Mouse (Mus musculus): ENCODE measurements around the gene Lmcd1.

The Lmcd1 gene

GRCm38 (mm10) chr6:112287671-112288070, 14.1 kb downstream of the Lmcd1 start:
- DNase-seq (ENCODE audit: low spot score), result no peak

DNA sequence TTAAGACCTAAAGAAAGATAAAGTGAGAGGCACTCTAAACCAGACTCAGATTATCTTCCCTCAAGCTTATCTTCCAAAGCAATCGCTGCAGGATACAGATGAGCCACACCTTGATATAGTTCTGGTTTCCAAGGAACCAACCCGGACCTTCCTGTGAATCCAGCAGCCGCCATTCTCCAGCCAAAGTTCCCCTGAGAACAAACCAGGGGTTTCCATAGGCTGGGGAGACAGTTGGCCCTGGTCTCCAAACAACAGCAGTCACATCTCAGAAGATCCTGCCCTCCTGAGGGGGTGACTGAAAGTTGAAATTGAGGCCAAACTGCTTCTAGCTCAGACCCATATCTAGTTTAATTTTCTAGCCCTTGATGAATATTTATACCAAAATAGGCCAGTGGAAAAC, 14.7 kb downstream of the Lmcd1 start:
- no peak for DNase-seq (ENCODE audit: low spot score)

DNA sequence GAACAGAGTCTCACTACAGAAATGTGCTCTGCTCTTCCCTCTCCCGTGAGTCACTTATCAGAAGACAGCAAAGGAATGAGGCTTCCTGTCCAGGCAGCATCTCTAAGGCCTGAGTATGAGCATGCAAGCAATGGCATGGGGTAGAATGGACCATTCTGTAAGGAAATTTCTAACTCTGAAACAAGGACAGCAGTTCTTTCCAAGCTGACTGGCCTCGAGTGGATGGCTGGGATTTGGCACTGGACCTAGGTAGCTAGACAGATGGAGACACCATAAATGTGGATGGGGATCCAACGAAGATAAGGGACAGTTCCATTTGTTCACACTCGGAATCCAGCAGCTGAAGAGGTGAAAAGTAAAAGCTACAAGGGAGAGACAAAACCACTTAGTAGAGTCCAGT, 17.6 kb downstream of the Lmcd1 start:
- no peak for DNase-seq (ENCODE audit: low spot score)

DNA sequence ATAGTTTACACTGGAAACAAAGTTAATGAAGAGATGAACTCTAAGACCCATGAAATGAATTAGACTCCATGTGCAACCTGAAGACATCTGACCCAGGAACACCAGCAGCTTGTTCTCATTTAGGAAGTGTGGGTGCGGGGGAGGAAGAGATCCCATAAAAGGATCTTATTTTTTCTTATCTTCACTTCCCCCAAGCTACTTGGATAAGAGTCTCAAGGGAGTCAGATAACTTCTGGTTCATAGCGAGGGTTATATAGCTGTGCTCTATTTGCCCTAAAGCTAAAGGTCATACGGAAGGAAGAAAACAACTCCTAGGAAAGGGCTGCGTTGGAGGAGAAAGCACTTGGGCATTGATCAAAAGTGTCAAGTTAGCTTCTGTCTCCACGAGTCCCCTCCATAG, 19.8 kb downstream of the Lmcd1 start:
- no peak for DNase-seq (ENCODE audit: low spot score)

DNA sequence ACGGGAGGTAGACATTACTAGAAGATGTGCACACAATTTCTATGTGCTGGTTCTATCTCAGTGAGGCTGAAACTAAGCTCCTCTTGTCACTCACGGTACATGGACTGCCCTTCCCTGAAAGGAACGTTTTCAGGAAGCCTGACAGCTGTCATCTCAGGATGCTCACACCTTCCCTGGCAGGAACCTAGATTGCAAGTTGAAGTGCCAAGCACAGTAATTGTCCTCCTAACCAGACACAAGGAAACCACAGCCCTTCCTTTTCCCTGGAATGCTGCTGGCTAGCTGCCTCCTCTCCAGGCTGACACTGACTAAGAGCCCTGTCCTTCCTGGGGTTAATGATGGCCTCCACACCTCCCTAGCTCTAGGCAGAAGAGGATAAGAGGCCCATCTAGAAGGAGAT, 21.7 kb downstream of the Lmcd1 start:
- no peak for DNase-seq (ENCODE audit: low spot score)

DNA sequence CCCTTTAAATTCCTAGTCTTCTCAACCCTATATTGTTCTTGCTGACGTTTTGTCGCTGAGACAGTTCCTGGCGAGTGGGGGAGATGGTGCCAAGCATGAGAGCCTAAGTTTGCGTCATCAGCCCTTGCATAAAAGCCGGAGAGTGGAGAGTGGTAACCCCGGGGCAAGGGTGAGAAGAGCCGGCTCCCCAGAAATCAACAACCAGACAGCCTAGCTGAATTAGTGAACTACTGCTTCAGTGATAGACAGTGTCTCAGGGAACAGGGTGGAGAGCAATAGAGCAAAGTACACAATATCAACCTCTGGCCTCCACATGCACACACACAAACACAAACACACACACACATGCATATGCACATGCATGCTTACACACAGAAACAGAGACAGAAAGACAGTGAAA, 26.6 kb downstream of the Lmcd1 start:
- DNase-seq (ENCODE audit: low spot score), result no peak

- no peak for DNase-seq (ENCODE audit: low spot score)
Measured at GRCm38 (mm10) chr6:112300633-112301032, 27.1 kb downstream of the Lmcd1 start.

DNA sequence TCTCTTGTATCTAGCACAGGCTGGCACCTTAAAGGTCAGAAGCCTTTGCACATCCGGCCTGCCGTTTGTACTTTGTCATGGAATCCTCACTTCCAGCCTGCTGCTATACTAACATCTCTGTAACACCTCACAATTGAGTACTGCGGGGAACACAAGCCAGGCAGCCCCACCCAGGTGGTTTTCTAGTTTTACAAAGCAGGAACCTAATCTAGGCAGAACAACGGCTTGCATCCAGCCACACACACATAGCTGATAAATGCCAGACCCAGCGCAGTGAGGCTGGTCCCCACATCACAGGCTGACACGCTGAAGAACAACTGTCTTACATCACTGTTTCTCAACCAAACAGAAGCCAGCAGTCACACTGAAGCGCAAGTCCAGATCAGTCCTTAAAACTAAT, 28.7 kb downstream of the Lmcd1 start:
- no peak for DNase-seq (ENCODE audit: low spot score)

DNA sequence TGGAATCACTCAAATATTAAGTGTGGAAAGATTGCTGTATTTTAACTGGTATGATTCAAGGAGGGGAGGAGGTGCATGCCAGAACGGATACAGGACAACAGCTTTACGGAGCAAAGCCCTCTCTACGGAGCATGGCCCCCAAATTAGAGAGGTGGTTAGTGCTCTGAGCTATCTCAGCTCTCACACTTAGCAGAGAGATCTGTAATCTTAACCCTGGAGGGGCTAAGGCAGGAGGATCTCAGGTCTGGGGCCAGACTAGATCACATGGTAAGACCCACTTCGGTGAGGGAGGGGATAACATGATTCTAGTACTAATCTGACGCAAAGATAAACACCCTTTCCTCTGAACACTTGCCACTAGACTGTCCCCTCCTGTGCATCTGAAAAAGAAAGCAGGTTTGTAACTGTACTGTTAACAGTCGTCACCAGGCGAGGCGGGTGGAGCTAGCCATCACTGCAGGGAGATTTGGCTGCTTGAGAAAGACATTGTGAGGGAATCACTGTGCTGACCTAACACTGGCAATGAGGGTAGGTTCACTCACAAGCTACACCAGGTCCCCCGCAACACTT, 29.3 kb downstream of the Lmcd1 start:
- no peak for DNase-seq (ENCODE audit: low spot score)

DNA sequence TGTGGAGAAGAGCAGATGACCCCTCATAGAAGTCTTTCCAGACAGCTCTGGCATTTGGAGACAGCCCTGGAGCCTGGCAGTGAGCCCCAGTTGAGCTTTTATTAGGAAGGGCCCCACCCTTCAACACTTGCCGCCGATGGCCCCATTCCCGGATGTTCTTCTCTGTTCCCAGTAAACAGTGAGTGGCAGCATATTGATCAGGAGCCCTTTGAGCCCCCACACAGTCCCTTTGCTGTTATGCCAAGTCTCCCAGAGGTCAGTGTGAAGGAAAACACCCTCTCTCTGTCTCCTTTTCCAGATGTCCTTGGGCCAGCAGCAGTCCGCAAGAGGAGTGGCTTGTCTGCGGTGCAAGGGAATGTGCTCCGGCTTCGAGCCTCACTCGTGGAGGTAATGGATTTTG, 31.2 kb downstream of the Lmcd1 start:
- peak; percentile 54 for DNase-seq (ENCODE audit: low spot score)

- no peak for DNase-seq (ENCODE audit: low spot score)
Measured at GRCm38 (mm10) chr6:112309330-112309938, 35.9 kb downstream of the Lmcd1 start.

DNA sequence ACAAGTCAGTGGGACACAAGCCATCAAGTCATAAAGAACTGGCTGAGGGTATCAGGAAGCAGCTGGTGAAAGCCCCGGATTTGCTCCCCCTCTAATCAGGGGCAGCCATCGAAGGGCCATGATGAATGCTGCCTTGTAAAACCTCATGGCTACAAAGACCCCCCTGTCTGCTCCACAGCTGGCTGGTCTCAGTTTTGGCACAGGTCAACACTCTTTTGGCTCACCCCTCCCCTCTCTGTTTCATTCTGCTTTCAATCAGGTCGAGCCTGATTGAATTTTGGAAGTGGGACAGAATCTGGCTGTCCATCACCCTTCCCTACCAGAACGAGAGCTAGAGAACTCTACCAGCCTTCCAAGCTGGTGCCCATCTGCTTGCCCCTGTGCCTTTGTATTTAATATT, 37.8 kb downstream of the Lmcd1 start:
- no peak for DNase-seq (ENCODE audit: low spot score)

GRCm38 (mm10) chr6:112319449-112319848, 45.9 kb downstream of the Lmcd1 start:
- DNase-seq (ENCODE audit: low spot score), result no peak

DNA sequence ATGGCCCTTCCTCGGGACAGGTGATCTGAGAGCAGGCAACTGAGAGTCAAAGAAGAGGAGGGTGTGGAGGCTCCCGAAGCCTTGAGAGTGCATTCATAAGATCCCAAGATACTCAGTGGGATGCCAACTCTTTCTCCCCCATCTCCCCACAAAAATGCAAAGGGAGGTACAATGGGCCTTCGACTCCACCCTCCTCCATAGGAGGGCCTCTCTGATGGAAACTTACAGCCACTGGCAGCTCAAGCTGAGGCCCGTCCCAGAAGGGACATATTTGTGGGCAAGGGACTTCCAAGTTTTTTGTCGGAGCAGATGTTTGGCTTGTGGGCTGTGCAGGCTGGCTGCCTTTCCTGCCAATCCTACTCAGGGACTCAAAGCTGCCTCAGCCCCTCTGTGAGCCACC, 47.1 kb downstream of the Lmcd1 start:
- no peak for DNase-seq (ENCODE audit: low spot score)

DNA sequence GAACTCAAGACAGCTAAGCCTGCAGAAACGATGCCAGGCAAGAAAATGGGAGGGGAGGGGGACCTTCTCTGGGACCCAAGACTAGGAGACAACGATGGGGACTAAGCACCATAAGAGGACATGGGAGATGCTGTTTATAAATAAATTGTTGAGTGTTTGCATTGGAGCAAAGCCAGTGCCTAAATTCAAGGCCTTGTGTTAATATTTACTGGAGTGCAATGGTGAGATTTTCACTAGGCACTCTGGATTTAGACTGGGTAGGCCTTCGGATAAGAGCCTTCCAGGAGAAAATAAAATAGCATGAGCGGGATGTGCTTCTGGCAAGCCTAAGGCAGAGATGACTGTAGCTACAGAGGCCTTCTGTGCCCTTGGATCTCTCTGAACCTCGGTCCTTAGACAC, 49.4 kb downstream of the Lmcd1 start:
- DNase-seq (ENCODE audit: low spot score), result no peak

DNA sequence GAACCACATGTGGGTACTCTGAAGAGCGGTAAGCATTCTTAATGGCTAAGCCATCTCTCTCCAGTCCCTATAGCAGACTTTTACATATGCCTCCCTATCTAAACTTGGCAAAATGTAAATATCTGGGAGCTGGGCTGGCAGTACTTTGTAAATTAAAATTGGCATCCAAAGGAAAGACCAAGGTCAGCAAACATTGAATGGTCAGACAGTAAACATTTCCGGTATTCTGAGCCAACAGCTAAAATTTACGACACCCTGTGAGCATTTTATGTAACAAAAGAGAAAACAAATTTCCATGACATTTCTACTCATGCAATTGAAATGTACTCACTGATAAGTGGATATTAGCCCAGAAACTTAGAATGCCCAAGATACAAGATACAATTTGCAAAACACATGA, 51.7 kb downstream of the Lmcd1 start:
- DNase-seq (ENCODE audit: low spot score), result no peak

- DNase-seq (ENCODE audit: low spot score), result no peak
Measured at GRCm38 (mm10) chr6:112327793-112328192, 54.2 kb downstream of the Lmcd1 start.

DNA sequence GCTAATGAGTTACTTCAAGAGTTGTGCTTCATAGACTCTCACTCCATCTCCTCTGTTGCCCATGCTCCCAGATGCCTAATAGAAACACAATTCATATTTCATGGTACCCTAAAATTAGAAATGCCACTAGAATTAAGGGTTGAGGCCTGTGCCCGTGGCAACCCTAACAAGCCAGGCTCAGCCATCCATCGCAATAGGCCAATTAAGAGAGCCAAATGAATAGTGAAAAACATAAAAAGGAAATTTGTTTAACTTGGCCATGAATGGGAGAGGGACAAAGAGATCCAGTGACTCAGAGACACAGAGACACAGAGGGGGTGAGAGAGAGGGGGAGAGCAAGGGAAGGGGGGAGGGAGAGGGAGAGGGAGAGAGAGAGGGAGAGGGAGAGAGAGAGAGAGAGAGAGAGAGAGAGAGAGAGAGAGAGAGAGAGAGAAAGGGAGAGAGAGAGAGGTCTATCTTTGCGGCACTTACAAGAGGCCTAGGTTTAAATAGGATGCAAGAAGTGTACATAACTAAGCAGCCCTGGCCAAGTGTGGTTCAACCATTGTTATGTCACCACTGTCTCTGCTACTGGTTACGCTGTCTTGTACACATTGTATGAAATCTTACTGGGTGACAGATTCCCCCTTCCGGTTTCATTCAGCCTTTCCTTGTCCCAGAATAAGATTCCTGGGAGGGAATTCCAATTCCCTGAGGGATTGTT, 57.1 kb downstream of the Lmcd1 start:
- DNase-seq (ENCODE audit: low spot score), result no peak

DNA sequence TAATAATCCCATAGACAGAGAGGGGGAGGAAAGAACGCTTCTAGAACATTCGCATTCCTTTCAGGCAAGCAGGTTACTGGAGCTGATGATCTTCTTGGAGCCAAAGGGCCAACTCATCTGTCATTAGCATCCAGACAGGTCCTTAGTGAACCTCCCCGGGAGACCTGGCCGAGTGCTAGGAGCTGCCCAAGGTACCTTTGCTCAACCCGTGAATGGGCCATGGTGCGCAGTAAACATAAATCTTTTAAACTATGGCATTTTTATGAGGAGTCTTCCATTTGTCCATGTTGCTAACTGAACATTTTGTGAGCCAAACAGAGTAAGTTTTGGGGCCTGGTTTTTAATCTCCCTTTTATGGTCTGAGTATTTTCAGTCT, 57.7 kb downstream of the Lmcd1 start:
- DNase-seq (ENCODE audit: low spot score), result no peak

DNA sequence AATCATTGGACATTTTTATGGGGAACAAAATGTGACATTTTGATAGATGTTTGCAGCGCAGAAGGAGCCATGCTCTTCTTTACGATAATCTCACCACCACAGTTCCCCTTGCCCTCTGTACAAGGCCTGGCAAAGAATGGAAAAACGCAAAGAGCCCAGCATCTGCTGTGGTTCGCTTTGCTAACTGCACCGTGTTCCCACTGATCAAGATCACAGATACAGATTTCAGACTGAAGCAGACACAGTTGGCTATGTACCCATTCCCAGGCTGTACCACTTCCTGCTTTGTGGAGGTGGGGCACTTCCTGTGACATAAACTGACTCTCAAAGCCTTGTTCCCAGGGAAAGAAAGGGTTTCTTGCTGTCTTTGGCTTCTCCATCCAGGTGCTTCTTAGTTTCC, 60.4 kb downstream of the Lmcd1 start:
- no peak for DNase-seq (ENCODE audit: low spot score)

DNA sequence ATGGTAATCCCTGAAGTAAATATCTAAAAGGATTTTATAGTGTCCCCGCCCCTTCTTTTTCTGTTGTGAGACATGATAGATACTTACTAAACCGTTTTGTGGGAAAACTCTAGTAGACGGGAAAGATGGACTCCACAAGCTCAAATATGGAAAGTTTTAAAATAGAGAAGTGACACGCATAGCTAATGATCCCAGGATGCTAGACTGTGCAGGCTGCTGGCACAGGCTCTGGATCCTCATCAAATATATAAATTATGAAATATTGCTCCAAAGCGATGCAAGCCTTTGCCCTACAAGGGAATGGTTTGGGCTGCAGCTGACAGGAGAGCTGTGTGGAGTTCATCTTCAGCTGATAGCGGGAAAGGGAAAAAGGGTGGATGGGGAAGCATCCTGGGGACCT, 64.1 kb downstream of the Lmcd1 start:
- no peak for DNase-seq (ENCODE audit: low spot score)

DNA sequence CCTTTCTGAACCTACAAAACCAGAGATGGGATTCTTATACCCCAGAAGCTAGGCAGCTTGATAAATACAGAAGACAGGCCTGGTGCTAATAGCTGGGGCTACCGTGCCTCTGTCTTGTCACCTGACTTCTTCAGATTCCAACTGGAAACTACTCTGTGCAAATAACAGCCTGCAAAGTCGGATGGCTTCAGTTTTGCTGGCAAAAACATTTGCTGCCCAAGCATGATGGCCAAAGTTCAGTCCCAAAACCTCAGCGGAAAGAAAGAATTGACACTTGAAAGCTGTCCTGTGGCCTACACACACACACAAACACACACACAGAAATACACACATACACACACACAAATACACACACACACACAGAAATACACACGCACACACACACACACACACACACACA, 65.5 kb downstream of the Lmcd1 start:
- no peak for DNase-seq (ENCODE audit: low spot score)

GRCm38 (mm10) chr6:112350452-112350851, 76.9 kb downstream of the Lmcd1 start:
- no peak for DNase-seq (ENCODE audit: low spot score)

DNA sequence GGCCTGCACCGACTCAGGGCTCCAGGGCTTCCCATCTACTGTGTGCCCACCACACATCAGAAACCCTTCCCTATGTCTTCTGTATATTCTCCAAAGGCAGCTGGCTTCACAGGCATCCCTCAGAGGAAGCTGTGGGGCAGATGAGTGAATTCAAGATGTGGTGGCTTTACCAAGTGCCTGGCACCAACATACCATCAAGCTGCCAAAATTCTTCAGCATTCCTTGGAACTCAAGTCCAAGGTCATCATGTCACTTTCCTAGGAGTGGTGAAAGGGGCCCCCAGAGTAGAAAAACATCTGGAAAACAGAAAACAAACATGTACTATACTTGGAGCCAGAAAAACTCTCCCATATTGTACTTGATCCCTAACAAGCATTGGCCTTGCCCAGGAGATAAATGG, 85.8 kb downstream of the Lmcd1 start:
- DNase-seq (ENCODE audit: low spot score), result no peak
